Mouse (Mus musculus) megakaryocyte progenitor cell, adult 5-6 weeks (primary cell): ENCODE measurements around the gene Myl9. TPM values are rescaled to one million over a fixed set of nuclear protein-coding genes. Genes with fewer than 3 reads are reported as not detected.
"Not testable (repeated sequence)": the region's sequence is repeated elsewhere in the genome, so short reads cannot be mapped to it uniquely, and the experiment has no call there.

Experiments used
- ATAC-seq: replicated peaks from 2 replicates; pipeline ENCODE4 v1.8.0; 2016; ENCODE audit warnings: mild to moderate bottlenecking, moderate TSS enrichment, inconsistent platforms; ENCODE audit not compliant: poor library complexity
- total RNA-seq, 2 experiments: library from RNA; stranded (forward) in 1 of 2; stranded (reverse) in 1 of 2; fragments of 157-497, 149-512 nt in 1 of 2; fragments of 200-1000 nt in 1 of 2; gene quantifications; 2 replicates each; pipeline versions ENCODE4 v1.2.3 to v1.2.4; 2015 to 2017

Myl9 gene
- total RNA-seq, 2 experiments from 2014 or later, result not detected

GRCm38 (mm10) chr2:156782481-156783348 is 7.5 kb downstream of the Myl9 start:
- peak; percentile 32 for ATAC-seq

DNA sequence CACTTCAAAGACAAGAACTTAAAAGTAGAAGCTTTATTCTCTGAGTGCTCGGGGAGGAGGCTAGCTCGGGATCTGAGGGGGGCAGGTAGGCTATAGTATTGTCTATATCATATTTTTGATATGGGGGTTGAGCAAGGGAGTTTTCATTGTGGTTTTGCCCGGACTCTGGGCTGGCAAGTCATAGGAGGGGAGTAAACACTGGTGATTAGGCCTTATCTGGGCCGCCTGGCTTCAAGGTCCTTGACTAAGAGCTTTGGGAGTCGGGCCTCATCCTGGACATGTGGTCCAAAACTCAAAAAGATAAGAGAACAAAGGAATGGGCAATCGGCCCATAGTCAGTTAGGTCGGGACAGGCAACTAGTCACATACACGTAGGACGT is 8.1 kb downstream of the Myl9 start:
- ATAC-seq, result peak; percentile 79

DNA sequence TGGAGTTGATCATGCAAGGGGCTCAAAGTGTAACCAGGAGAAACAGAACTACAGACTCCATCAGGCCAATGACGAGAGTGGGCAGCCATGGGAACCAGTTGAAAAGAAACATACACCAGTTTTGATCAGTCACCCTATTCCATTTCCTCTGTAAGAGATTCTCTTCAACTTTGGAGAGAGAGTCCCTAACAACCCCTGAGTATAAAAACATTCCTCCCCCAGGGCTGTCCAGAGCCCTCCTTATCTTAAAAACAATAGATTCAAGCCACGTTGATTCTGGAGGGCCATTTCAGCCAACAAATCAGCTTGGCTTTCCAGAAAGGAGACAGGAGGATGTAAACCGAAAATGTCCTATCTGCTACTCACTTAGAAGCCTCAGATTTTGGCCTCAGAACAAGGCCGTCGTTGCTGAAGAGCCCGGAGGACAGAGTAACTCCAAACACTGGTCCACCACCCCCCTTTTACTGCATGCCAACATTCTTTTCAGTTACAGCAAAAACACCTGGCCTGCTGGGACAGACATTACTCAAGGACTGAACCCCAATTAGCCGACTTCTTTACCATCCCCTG is 8.9 kb downstream of the Myl9 start:
- no peak for ATAC-seq

- no peak for ATAC-seq
Observed at GRCm38 (mm10) chr2:156784891-156785290, 9.7 kb downstream of the Myl9 start.

- not testable (repeated sequence) for ATAC-seq
Observed at GRCm38 (mm10) chr2:156786369-156786768, 11.1 kb downstream of the Myl9 start.

DNA sequence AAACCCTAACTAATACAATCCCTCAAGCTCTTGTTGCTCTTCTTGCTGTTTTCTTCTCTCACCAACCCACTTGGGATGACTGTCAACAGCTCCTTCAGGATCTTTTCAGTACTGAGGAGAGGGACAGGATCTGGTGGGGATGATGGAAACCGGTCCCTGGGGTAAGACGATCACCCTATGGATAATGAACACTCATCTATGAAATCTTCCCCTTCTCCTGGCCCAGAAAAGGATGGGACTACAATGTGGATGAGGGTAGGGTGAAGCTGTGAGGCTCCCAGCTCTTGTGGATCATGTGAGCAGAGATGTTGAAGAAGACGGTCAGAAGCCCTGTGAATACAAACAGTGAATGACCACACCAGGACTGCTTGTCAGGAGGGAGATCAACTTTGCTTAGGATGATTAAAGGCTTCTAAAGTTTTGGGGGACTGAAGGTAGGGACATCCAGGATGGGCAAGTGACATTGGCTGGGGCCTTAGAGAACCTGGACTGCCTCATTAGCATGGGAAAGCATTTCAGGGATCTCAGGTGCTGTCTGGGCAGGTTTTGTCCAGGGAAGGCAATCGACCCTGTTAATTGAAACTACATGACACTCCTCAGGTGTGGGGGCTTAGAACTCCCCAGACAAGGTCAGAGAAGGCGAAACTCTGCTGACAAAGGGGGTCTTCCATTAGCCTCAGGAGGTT is 12.0 kb downstream of the Myl9 start:
- no peak for ATAC-seq

DNA sequence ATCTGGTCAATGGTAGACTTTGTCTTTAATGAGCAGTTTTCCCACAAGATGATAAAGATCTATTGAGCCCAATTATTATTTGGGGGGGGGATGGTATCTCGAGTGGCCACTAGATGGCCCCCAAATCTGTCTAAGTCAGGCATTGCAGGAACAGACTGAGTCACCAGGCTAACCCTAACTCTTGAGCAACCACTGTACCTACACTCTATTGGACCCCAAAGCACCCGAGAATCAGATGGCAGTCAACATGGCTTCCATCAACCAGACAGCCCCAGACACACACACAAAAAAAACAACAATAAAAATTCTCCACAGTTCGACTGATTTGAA is 12.5 kb downstream of the Myl9 start:
- peak; percentile 63 for ATAC-seq

DNA sequence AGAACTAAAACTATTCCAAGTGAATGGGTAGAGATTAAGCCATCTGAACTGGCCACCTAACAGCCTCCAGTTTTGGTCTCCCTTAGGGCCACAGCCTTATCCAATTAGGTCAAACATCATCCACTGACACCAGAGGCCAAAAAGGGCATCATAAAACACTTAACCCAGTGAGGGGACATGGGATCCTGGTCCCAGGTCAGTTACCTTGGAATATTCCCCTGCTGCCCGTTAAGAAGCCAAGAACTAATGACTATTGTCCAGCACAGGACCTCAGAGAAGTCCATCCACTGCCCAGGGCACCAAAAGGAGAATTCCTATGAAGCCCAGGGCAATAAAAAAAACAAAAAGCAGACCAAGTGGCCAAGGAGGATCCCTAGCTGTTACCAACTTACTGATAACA is 13.6 kb downstream of the Myl9 start:
- no peak for ATAC-seq

DNA sequence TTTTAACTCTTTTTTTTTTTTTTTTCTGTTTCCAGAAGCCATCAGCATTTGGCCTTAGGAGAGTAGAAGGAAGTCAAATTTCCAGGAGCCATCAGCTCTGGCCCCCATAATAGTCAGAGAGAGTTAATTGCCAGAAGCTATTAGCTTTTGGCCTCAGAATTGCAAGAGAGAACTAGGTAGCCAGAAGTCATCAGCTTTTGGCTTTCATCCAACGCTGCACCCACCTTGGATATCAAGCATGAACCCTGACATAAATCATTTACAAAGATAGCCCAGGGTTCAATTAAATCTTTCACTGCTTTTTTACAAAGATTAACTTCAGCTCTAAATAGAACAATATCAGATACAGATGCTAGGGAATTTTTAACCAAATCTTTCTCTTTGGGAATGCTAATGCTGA is 23.3 kb downstream of the Myl9 start:
- no peak for ATAC-seq

DNA sequence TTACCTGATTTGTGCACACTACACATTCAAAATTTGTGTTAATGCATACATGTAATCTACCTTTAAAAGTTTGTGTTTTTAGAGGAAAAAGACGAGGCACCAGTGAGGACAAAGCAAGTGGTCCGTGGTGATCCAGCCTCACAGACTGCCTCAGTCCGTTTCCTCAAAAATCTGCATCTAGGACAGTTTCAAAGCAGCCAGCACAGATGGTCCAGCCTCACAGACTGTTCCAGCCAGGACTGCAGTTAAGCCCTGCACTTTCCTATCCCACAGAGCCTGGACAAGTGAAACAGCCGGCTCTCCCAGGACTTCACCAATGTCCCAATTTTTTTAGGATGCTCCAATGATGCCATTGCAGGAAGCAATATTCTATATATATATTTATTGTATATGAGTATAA is 25.8 kb downstream of the Myl9 start:
- ATAC-seq, result no peak

DNA sequence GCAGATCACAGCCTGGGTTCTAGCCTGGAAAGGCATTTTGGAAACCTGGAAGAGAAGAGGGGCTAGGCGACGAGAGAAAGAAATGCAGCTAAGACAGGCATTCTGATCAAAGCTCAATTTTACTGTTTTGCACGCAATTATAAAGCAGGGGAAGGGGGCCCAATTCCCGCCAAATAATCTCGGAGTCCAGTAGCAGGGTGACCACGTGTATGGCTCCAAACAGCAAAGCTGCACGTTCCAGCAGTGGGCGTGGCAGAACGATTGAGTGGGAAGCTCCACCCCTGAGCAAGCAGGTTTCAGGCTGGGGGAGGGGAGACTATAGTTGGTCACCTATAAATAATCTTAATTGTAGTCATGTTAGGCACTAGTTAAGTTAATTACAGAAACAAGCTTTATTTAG is 26.9 kb downstream of the Myl9 start:
- ATAC-seq, result not testable (repeated sequence)

- peak; percentile 88 for ATAC-seq
Observed at GRCm38 (mm10) chr2:156803698-156804372, 28.6 kb downstream of the Myl9 start.

- peak; percentile 43 for ATAC-seq
Observed at GRCm38 (mm10) chr2:156804589-156804988, 29.4 kb downstream of the Myl9 start.

- ATAC-seq, result no peak
Observed at GRCm38 (mm10) chr2:156806886-156807285, 31.7 kb downstream of the Myl9 start.

DNA sequence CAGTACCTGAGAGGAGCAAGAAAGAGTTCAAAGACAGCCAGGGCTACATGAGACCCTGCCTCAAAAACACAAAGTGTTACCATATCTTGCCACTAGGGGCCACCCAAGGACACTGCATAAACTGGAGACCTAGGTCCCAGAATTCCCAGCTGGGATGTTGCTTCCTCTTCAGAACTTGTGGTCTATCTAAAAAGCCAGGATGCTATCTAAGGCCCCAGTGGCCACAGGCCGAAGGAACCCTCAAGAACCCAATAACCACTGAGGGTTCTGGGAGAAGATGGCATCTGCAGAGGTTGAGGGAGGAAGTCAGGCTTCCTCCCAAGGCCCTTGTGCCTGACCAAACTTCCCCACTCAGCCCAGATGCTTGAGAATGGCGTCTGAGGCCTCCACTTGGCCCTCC is 34.4 kb downstream of the Myl9 start:
- peak; percentile 70 for ATAC-seq

- no peak for ATAC-seq
Observed at GRCm38 (mm10) chr2:156810716-156811115, 35.5 kb downstream of the Myl9 start.

DNA sequence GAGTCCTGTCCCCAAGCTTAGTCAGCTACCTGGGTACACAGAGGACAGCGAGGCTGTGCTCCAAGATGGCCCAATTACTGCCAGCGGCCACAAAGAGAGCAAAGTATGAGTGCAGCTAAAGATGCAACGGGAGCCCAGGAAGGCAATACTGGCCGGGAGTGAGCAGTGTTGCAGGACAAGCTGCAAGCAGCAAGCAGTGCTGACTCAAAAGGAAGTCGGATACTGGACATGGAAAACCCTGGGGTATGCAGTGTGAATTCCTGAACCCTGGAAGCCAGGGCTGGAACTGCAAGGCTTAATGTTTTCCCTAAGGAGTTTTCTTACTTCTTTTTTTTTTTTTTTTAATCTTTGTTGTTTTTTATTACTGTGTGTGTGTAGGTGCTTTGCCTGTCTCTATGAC is 36.3 kb downstream of the Myl9 start:
- no peak for ATAC-seq

DNA sequence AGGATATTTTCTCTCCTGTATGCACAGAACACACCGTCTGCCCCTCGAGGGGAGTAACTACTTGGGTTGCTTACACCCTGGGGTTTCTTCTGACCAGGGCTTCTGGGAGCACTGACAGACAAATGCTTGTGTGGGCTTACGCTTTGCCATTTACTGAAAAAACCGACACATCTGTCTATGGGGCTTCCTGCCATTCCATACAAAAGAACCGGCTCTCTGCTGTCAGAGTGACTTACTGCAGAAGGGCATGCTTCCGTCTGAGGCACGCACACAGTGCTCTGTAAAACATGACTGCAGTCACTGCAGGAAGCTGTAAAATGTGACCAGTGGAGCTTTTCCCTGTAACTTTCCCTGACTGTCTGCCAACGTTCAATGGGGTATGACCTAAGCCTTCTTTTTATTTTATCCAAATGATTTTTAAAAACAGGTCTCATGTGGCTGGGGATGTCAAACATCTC is 39.2 kb downstream of the Myl9 start:
- ATAC-seq, result no peak

- ATAC-seq, result no peak
Observed at GRCm38 (mm10) chr2:156814893-156815292, 39.7 kb downstream of the Myl9 start.

GRCm38 (mm10) chr2:156815412-156815811 is 40.2 kb downstream of the Myl9 start:
- ATAC-seq, result no peak

GRCm38 (mm10) chr2:156816116-156816515 is 40.9 kb downstream of the Myl9 start:
- no peak for ATAC-seq
